Mouse (Mus musculus) MEL (cell line): ENCODE measurements around the gene Sec24c. TPM values are rescaled to one million over a fixed set of nuclear protein-coding genes. Genes with fewer than 3 reads are reported as not detected.

Experiments
- DNase-seq: peaks from one replicate; pipeline ENCODE4 v3.0.0; 2011; ENCODE audit warnings: low read depth, low spot score
- H3K27ac ChIP-seq: 2 replicates; pipeline ENCODE4 v1.5.1; 2012; ENCODE audit warnings: low read depth, mild to moderate bottlenecking, control low read depth, low read length, moderate library complexity; ENCODE audit not compliant: control insufficient read depth
- H3K27me3 ChIP-seq, 2 experiments: fragments of 150-350 bp in 1 of 2; sonication (generic) in 1 of 2; 2 replicates each; pipeline ENCODE4 v1.6.1; 2012; ENCODE audit warnings: low read length in 2 of 2, mild to moderate bottlenecking in 2 of 2, improper control_type of control experiment in 1 of 2, moderate library complexity in 1 of 2; ENCODE audit not compliant: insufficient read depth in 2 of 2, control insufficient read depth in 1 of 2
- H3K36me3 ChIP-seq, 2 experiments: 2 replicates each; pipeline ENCODE4 v1.6.1; 2012 to 2014; ENCODE audit warnings: low read length in 2 of 2, improper control_type of control experiment in 1 of 2, inconsistent platforms in 1 of 2, mild to moderate bottlenecking in 1 of 2; ENCODE audit not compliant: insufficient read depth in 2 of 2, control insufficient read depth in 1 of 2
- H3K4me1 ChIP-seq, 2 experiments: fragments of 150-350 bp in 1 of 2; sonication (generic) in 1 of 2; 2 replicates each; pipeline ENCODE4 v1.6.1; 2012; ENCODE audit warnings: low read length in 2 of 2, improper control_type of control experiment in 1 of 2, mild to moderate bottlenecking in 1 of 2; ENCODE audit not compliant: insufficient read depth in 2 of 2, control insufficient read depth in 1 of 2
- H3K4me3 ChIP-seq, 2 experiments: fragments of 150-350 bp in 1 of 2; sonication (generic) in 1 of 2; 2 replicates each; pipeline ENCODE4 v1.5.1; 2012; ENCODE audit warnings: low read depth in 2 of 2, low read length in 2 of 2, mild to moderate bottlenecking in 2 of 2, moderate library complexity in 2 of 2, control low read depth in 1 of 2, improper control_type of control experiment in 1 of 2; ENCODE audit not compliant: control insufficient read depth in 1 of 2, insufficient read depth in 1 of 2
- H3K79me2 ChIP-seq: 2 replicates; pipeline ENCODE4 v1.6.1; 2012; ENCODE audit warnings: mild to moderate bottlenecking, low read length, moderate library complexity; ENCODE audit not compliant: control insufficient read depth, poor library complexity, insufficient read depth
- H3K9ac ChIP-seq: 2 replicates; pipeline ENCODE4 v1.6.1; 2012; ENCODE audit warnings: low read depth, mild to moderate bottlenecking, control low read depth, low read length, moderate library complexity; ENCODE audit not compliant: control insufficient read depth, poor library complexity, severe bottlenecking
- H3K9me3 ChIP-seq: fragments of 150-350 bp; sonication (generic); replicated peaks from 2 replicates; pipeline ENCODE4 v1.6.1; 2012; ENCODE audit warnings: mild to moderate bottlenecking, low read length, improper control_type of control experiment, moderate library complexity; ENCODE audit not compliant: insufficient read depth
- BHLHE40 ChIP-seq: IDR thresholded peaks from 2 replicates; pipeline ENCODE4 v1.6.1; 2012; ENCODE audit warnings: low read depth, mild to moderate bottlenecking, inconsistent platforms, low read length, improper control_type of control experiment, borderline replicate concordance
- CHD1 ChIP-seq: IDR thresholded peaks from 2 replicates; pipeline ENCODE4 v1.6.1; 2012; ENCODE audit warnings: low read depth, mild to moderate bottlenecking, inconsistent platforms, low read length, improper control_type of control experiment
- CHD2 ChIP-seq: IDR thresholded peaks from 2 replicates; pipeline ENCODE4 v1.6.1; 2011; ENCODE audit warnings: low read length, improper control_type of control experiment
- CTCF ChIP-seq, 3 experiments: IDR thresholded peaks in 2 of 3; conservative IDR thresholded peaks in 1 of 3; 2 replicates each; pipeline ENCODE4 v1.5.1; 2011 to 2012; ENCODE audit warnings: low read length in 3 of 3, low read depth in 2 of 3, mild to moderate bottlenecking in 2 of 3, improper control_type of control experiment in 1 of 3, inconsistent platforms in 1 of 3, mixed read lengths in 1 of 3, moderate library complexity in 1 of 3; ENCODE audit not compliant: control insufficient read depth in 1 of 3, insufficient read depth in 1 of 3, poor library complexity in 1 of 3, severe bottlenecking in 1 of 3
- E2F4 ChIP-seq: IDR thresholded peaks from 2 replicates; pipeline ENCODE4 v1.6.1; 2011; ENCODE audit warnings: low read depth, low read length, improper control_type of control experiment, borderline replicate concordance
- ELF1 ChIP-seq: IDR thresholded peaks from 2 replicates; pipeline ENCODE4 v1.6.1; 2014; ENCODE audit warnings: low read depth, mild to moderate bottlenecking, inconsistent platforms, low read length, improper control_type of control experiment, moderate library complexity
- EP300 ChIP-seq, 2 experiments: IDR thresholded peaks; 2 replicates each; pipeline ENCODE4 v1.6.1; 2011; ENCODE audit warnings: improper control_type of control experiment in 2 of 2, low read length in 2 of 2, low read depth in 1 of 2, mild to moderate bottlenecking in 1 of 2
- ETS1 ChIP-seq: IDR thresholded peaks from 2 replicates; pipeline ENCODE4 v1.6.1; 2012; ENCODE audit warnings: low read depth, mild to moderate bottlenecking, inconsistent platforms, low read length, improper control_type of control experiment, moderate library complexity
- GABPA ChIP-seq: IDR thresholded peaks from 2 replicates; pipeline ENCODE4 v1.6.1; 2012; ENCODE audit warnings: low read depth, mild to moderate bottlenecking, inconsistent platforms, low read length, improper control_type of control experiment, moderate library complexity
- GATA1 ChIP-seq: IDR thresholded peaks from 2 replicates; pipeline ENCODE4 v1.6.1; 2011; ENCODE audit warnings: low read depth, low read length, improper control_type of control experiment
- JUND ChIP-seq: IDR thresholded peaks from 2 replicates; pipeline ENCODE4 v1.6.1; 2011; ENCODE audit warnings: low read depth, mild to moderate bottlenecking, improper control_type of control experiment, low read length
- MAFK ChIP-seq: IDR thresholded peaks from 2 replicates; pipeline ENCODE4 v1.6.1; 2011; ENCODE audit warnings: low read depth, mild to moderate bottlenecking, low read length, improper control_type of control experiment, borderline replicate concordance
- MAX ChIP-seq: IDR thresholded peaks from 2 replicates; pipeline ENCODE4 v1.6.1; 2011; ENCODE audit warnings: low read length, improper control_type of control experiment
- MAZ ChIP-seq: IDR thresholded peaks from 2 replicates; pipeline ENCODE4 v1.6.1; 2012; ENCODE audit warnings: low read depth, mild to moderate bottlenecking, inconsistent platforms, low read length, improper control_type of control experiment
- MEF2A ChIP-seq: IDR thresholded peaks from 2 replicates; pipeline ENCODE4 v1.6.1; 2014; ENCODE audit warnings: low read depth, mild to moderate bottlenecking, inconsistent platforms, low read length, improper control_type of control experiment; ENCODE audit not compliant: poor library complexity, insufficient replicate concordance, severe bottlenecking; ENCODE audit errors: extremely low read depth
- MXI1 ChIP-seq: IDR thresholded peaks from 2 replicates; pipeline ENCODE4 v1.6.1; 2011; ENCODE audit warnings: mild to moderate bottlenecking, low read depth, low read length, improper control_type of control experiment
- MYB ChIP-seq: IDR thresholded peaks from 2 replicates; pipeline ENCODE4 v1.6.1; 2011; ENCODE audit warnings: mild to moderate bottlenecking, low read depth, low read length, improper control_type of control experiment
- MYC ChIP-seq: IDR thresholded peaks from 2 replicates; pipeline ENCODE4 v1.6.1; 2011; ENCODE audit warnings: low read depth, mild to moderate bottlenecking, low read length, improper control_type of control experiment, moderate library complexity
- NELFE ChIP-seq: IDR thresholded peaks from 2 replicates; pipeline ENCODE4 v1.6.1; 2011; ENCODE audit warnings: low read depth, low read length, improper control_type of control experiment
- NRF1 ChIP-seq: IDR thresholded peaks from 2 replicates; pipeline ENCODE4 v1.6.1; 2014; ENCODE audit warnings: low read depth, mild to moderate bottlenecking, inconsistent platforms, low read length, improper control_type of control experiment, moderate library complexity; ENCODE audit not compliant: poor library complexity, insufficient read depth, severe bottlenecking
- POLR2A ChIP-seq, 2 experiments: IDR thresholded peaks; 2 replicates each; pipeline ENCODE4 v1.6.1; 2011 to 2012; ENCODE audit warnings: low read length in 2 of 2, mild to moderate bottlenecking in 2 of 2, control low read depth in 1 of 2, improper control_type of control experiment in 1 of 2, low read depth in 1 of 2, moderate library complexity in 1 of 2; ENCODE audit not compliant: control insufficient read depth in 1 of 2, insufficient read depth in 1 of 2, poor library complexity in 1 of 2
- POLR2AphosphoS2 ChIP-seq: IDR thresholded peaks from 2 replicates; pipeline ENCODE4 v1.6.1; 2011; ENCODE audit warnings: low read length, improper control_type of control experiment
- POLR2AphosphoS5 ChIP-seq: IDR thresholded peaks from 2 replicates; pipeline ENCODE4 v1.6.1; 2012; ENCODE audit warnings: low read depth, borderline replicate concordance, mild to moderate bottlenecking, inconsistent platforms, low read length, moderate library complexity, mixed read lengths
- RAD21 ChIP-seq: IDR thresholded peaks from 2 replicates; pipeline ENCODE4 v1.6.1; 2011; ENCODE audit warnings: mild to moderate bottlenecking, low read depth, low read length, improper control_type of control experiment
- RCOR1 ChIP-seq: IDR thresholded peaks from 2 replicates; pipeline ENCODE4 v1.6.1; 2012; ENCODE audit warnings: low read depth, mild to moderate bottlenecking, inconsistent platforms, low read length, improper control_type of control experiment
- SIN3A ChIP-seq: IDR thresholded peaks from 2 replicates; pipeline ENCODE4 v1.6.1; 2012; ENCODE audit warnings: low read length, improper control_type of control experiment, inconsistent platforms
- SMC3 ChIP-seq: IDR thresholded peaks from 2 replicates; pipeline ENCODE4 v1.6.1; 2011; ENCODE audit warnings: low read depth, low read length, improper control_type of control experiment
- TAL1 ChIP-seq: IDR thresholded peaks from 2 replicates; pipeline ENCODE4 v1.6.1; 2012; ENCODE audit warnings: mild to moderate bottlenecking, inconsistent platforms, low read length, moderate library complexity, mixed read lengths
- TBP ChIP-seq: IDR thresholded peaks from 2 replicates; pipeline ENCODE4 v1.8.0; 2011; ENCODE audit warnings: low read depth, low read length, improper control_type of control experiment
- UBTF ChIP-seq: IDR thresholded peaks from 2 replicates; pipeline ENCODE4 v1.6.1; 2012; ENCODE audit warnings: low read depth, mild to moderate bottlenecking, inconsistent platforms, low read length, improper control_type of control experiment, moderate library complexity, borderline replicate concordance; ENCODE audit not compliant: insufficient read depth
- USF1 ChIP-seq: IDR thresholded peaks from 2 replicates; pipeline ENCODE4 v1.6.1; 2014; ENCODE audit warnings: low read depth, mild to moderate bottlenecking, inconsistent platforms, low read length, improper control_type of control experiment, moderate library complexity
- ZKSCAN1 ChIP-seq: IDR thresholded peaks from 2 replicates; pipeline ENCODE4 v1.6.1; 2012; ENCODE audit warnings: low read depth, mild to moderate bottlenecking, inconsistent platforms, low read length, improper control_type of control experiment, moderate library complexity
- ZMIZ1 ChIP-seq: IDR thresholded peaks from 2 replicates; pipeline ENCODE4 v1.6.1; 2012; ENCODE audit warnings: low read depth, mild to moderate bottlenecking, inconsistent platforms, low read length, improper control_type of control experiment, moderate library complexity
- ZNF384 ChIP-seq: IDR thresholded peaks from 2 replicates; pipeline ENCODE4 v1.6.1; 2012; ENCODE audit warnings: low read depth, mild to moderate bottlenecking, inconsistent platforms, low read length, improper control_type of control experiment
- polyA plus RNA-seq, 2 experiments: library from polyadenylated mRNA; stranded (reverse) in 1 of 2; unstranded in 1 of 2; fragments of >175 nt in 1 of 2; fragments of >200 nt in 1 of 2; gene quantifications; 2 replicates each; pipeline versions ENCODE4 v1.2.1 to v1.2.4; 2012; ENCODE audit warnings: low replicate concordance in 2 of 2, low read depth in 1 of 2; ENCODE audit not compliant: insufficient read length in 2 of 2, insufficient read depth in 1 of 2, missing spikeins in 1 of 2
- total RNA-seq: library from RNA; depleted of rRNA; stranded (reverse); fragments of 300-350 nt; gene quantifications from 2 replicates; pipeline ENCODE4 v1.2.3, GENCODE M21; 2012

The Sec24c gene
- total and polyA plus RNA-seq, 3 experiments, result 83.9 to 263 (median 121) TPM

- H3K4me1 ChIP-seq, result peaks cover 37 to 49% of the 10 kb centered on the region in 2 experiments
- H3K27ac ChIP-seq, result peak overlapping the region; percentile 99
- no peaks in the 10 kb centered on the region for H3K27me3 ChIP-seq
- DNase-seq, result peak; percentile 89
- H3K79me2 ChIP-seq, result peaks cover 33% of the 10 kb centered on the region
- peaks cover 29 to 51% of the 10 kb centered on the region in 2 experiments for H3K36me3 ChIP-seq
- peak overlapping the region; percentile 96 for H3K9ac ChIP-seq
- H3K4me3 ChIP-seq, result peak overlapping the region; percentile 78 to 90
- H3K9me3 ChIP-seq, result no peaks in the 10 kb centered on the region
- TF ChIP-seq E2F4 (no peak), GATA1 (peak; percentile 98), POLR2A (IDR thresholded peaks at IDR 0.05; ENCODE audit: control insufficient read depth in 1 of 2, insufficient read depth in 1 of 2, low read depth in 1 of 2, low read length in 2 of 2, poor library complexity in 1 of 2) (peak in 1 of 2 experiments; percentile 40; a peak in 2 of 4 replicates), MAX (peak; percentile 20; the same call in 1 of the 2 replicates), MXI1 (peak; percentile 36; the same call in 1 of the 2 replicates), UBTF (no peak), ETS1 (peak; percentile 94), MAFK (peak; percentile 59; the same call in 1 of the 2 replicates), SIN3A (peak; percentile 98), POLR2AphosphoS2 (peak; percentile 93), MAZ (peak; percentile 6; the same call in 1 of the 2 replicates), TBP (peak; percentile 85), GABPA (peak; percentile 45; the same call in 1 of the 2 replicates), MEF2A (no peak), SMC3 (no peak), EP300 (IDR thresholded peaks at IDR 0.05; ENCODE audit: low read depth in 1 of 2, low read length in 2 of 2) (peak; percentile 96 to 99), POLR2AphosphoS5 (0 out of 2 replicates have a peak, but pooled peaks have one; percentile 19), RAD21 (no peak), ZNF384 (no peak), NELFE (peak; percentile 48), CHD2 (no peak), CTCF (IDR thresholded peaks at IDR 0.05 in 2 of 3, conservative IDR thresholded peaks at IDR 0.05 in 1 of 3; ENCODE audit: control insufficient read depth in 1 of 3, insufficient read depth in 1 of 3, low read depth in 2 of 3, low read length in 3 of 3, poor library complexity in 1 of 3, severe bottlenecking in 1 of 3) (no peak), MYB (peak; percentile 90), JUND (0 out of 2 replicates have a peak, but pooled peaks have one; percentile 39), ZKSCAN1 (no peak), BHLHE40 (peak; percentile 41; the same call in 1 of the 2 replicates), MYC (0 out of 2 replicates have a peak, but pooled peaks have one; percentile 59), TAL1 (peak; percentile 97), ELF1 (0 out of 2 replicates have a peak, but pooled peaks have one; percentile 40), USF1 (0 out of 2 replicates have a peak, but pooled peaks have one; percentile 25), NRF1 (no peak), CHD1 (peak; percentile 97), RCOR1 (peak; percentile 75), ZMIZ1 (peak; percentile 99)
These were observed 59.2 kb downstream of the Sec24c start for GRCm38 (mm10) chr14:20733041-20733951.
